Mouse (Mus musculus): ENCODE measurements around the gene Med24. TPM values are rescaled to one million over a fixed set of nuclear protein-coding genes. Genes with fewer than 3 reads are reported as not detected.
"Not testable (repeated sequence)": the region's sequence is repeated elsewhere in the genome, so short reads cannot be mapped to it uniquely, and the experiment has no call there.

The Med24 gene
- polyA plus RNA-seq, 1 experiment from 2014 or later, result 52.3 TPM

- Histone ChIP-seq H3K4me2 (ENCODE audit: low read depth, low read length) (no peak overlapping the region), H3K27me3 (ENCODE audit: control insufficient read depth, insufficient read depth, low read length) (no peaks in the 10 kb centered on the region), H3K36me3 (ENCODE audit: control insufficient read depth, insufficient read depth, low read length) (peaks cover 41% of the 10 kb centered on the region), H3K4me1 (ENCODE audit: control insufficient read depth, insufficient read depth, low read length) (no peaks in the 10 kb centered on the region), H3K27ac (ENCODE audit: low read depth, low read length) (no peak overlapping the region), H3K9ac (replicated peaks; ENCODE audit: low read depth, low read length) (no peak overlapping the region), H3K4me3 (ENCODE audit: low read depth, low read length) (no peak overlapping the region), H3K9me3 (ENCODE audit: control insufficient read depth, low read length) (no peaks in the 10 kb centered on the region)
- no peak for ATAC-seq (ENCODE audit: low read depth)
- WGBS, result 18% methylated on average over 13 of the region's 13 CpGs
Measured at GRCm38 (mm10) chr11:98717904-98718303, 11.3 kb downstream of the Med24 start.

- H3K4me2 ChIP-seq (ENCODE audit: low read depth, low read length), result no peak overlapping the region
- peaks cover 47% of the 10 kb centered on the region for H3K36me3 ChIP-seq (ENCODE audit: control insufficient read depth, insufficient read depth, low read length)
- H3K9me3 ChIP-seq (ENCODE audit: control insufficient read depth, low read length), result no peaks in the 10 kb centered on the region
- no peak overlapping the region for H3K9ac ChIP-seq (replicated peaks; ENCODE audit: low read depth, low read length)
- no peaks in the 10 kb centered on the region for H3K27me3 ChIP-seq (ENCODE audit: control insufficient read depth, insufficient read depth, low read length)
- H3K27ac ChIP-seq (ENCODE audit: low read depth, low read length), result no peak overlapping the region
- no peak for ATAC-seq (ENCODE audit: low read depth)
- H3K4me1 ChIP-seq (ENCODE audit: control insufficient read depth, insufficient read depth, low read length), result no peaks in the 10 kb centered on the region
- WGBS, result 90% methylated on average over 9 of the region's 9 CpGs
- H3K4me3 ChIP-seq (ENCODE audit: low read depth, low read length), result no peak overlapping the region
Measured at GRCm38 (mm10) chr11:98715946-98716345, 13.3 kb downstream of the Med24 start.

GRCm38 (mm10) chr11:98713703-98714102 lies 15.5 kb downstream of the Med24 start:
- Histone ChIP-seq H3K9me3 (ENCODE audit: control insufficient read depth, low read length) (no peaks in the 10 kb centered on the region), H3K4me1 (ENCODE audit: control insufficient read depth, insufficient read depth, low read length) (no peaks in the 10 kb centered on the region), H3K4me2 (ENCODE audit: low read depth, low read length) (no peak overlapping the region), H3K36me3 (ENCODE audit: control insufficient read depth, insufficient read depth, low read length) (peaks cover 60% of the 10 kb centered on the region), H3K27ac (ENCODE audit: low read depth, low read length) (no peak overlapping the region), H3K4me3 (ENCODE audit: low read depth, low read length) (no peak overlapping the region), H3K27me3 (ENCODE audit: control insufficient read depth, insufficient read depth, low read length) (no peaks in the 10 kb centered on the region), H3K9ac (replicated peaks; ENCODE audit: low read depth, low read length) (no peak overlapping the region)
- ATAC-seq (ENCODE audit: low read depth), result no peak
- 88% methylated on average over 12 of the region's 12 CpGs for WGBS

GRCm38 (mm10) chr11:98712009-98712408 lies 17.2 kb downstream of the Med24 start:
- 86% methylated on average over 6 of the region's 6 CpGs for WGBS
- H3K4me2 ChIP-seq (ENCODE audit: low read depth, low read length); H3K27me3 ChIP-seq (ENCODE audit: control insufficient read depth, insufficient read depth, low read length); ATAC-seq (ENCODE audit: low read depth); H3K4me3 ChIP-seq (ENCODE audit: low read depth, low read length); H3K27ac ChIP-seq (ENCODE audit: low read depth, low read length); H3K9me3 ChIP-seq (ENCODE audit: control insufficient read depth, low read length); H3K9ac ChIP-seq (replicated peaks; ENCODE audit: low read depth, low read length); H3K4me1 ChIP-seq (ENCODE audit: control insufficient read depth, insufficient read depth, low read length): not testable (repeated sequence)
- peaks cover 54% of the 10 kb centered on the region for H3K36me3 ChIP-seq (ENCODE audit: control insufficient read depth, insufficient read depth, low read length)

GRCm38 (mm10) chr11:98711046-98711434 lies 18.2 kb downstream of the Med24 start:
- no peaks in the 10 kb centered on the region for H3K4me1 ChIP-seq (ENCODE audit: control insufficient read depth, insufficient read depth, low read length)
- no peaks in the 10 kb centered on the region for H3K9me3 ChIP-seq (ENCODE audit: control insufficient read depth, low read length)
- H3K4me3 ChIP-seq (ENCODE audit: low read depth, low read length), result no peak overlapping the region
- H3K9ac ChIP-seq (replicated peaks; ENCODE audit: low read depth, low read length), result no peak overlapping the region
- H3K27ac ChIP-seq (ENCODE audit: low read depth, low read length), result no peak overlapping the region
- 90% methylated on average over 4 of the region's 4 CpGs for WGBS
- H3K36me3 ChIP-seq (ENCODE audit: control insufficient read depth, insufficient read depth, low read length), result peaks cover 57% of the 10 kb centered on the region
- H3K4me2 ChIP-seq (ENCODE audit: low read depth, low read length), result no peak overlapping the region
- no peaks in the 10 kb centered on the region for H3K27me3 ChIP-seq (ENCODE audit: control insufficient read depth, insufficient read depth, low read length)
- no peak for ATAC-seq (ENCODE audit: low read depth)

- no peaks in the 10 kb centered on the region for H3K4me1 ChIP-seq (ENCODE audit: control insufficient read depth, insufficient read depth, low read length)
- H3K9ac ChIP-seq (replicated peaks; ENCODE audit: low read depth, low read length), result no peak overlapping the region
- peaks cover 59% of the 10 kb centered on the region for H3K36me3 ChIP-seq (ENCODE audit: control insufficient read depth, insufficient read depth, low read length)
- H3K4me2 ChIP-seq (ENCODE audit: low read depth, low read length), result no peak overlapping the region
- H3K9me3 ChIP-seq (ENCODE audit: control insufficient read depth, low read length), result no peaks in the 10 kb centered on the region
- H3K27me3 ChIP-seq (ENCODE audit: control insufficient read depth, insufficient read depth, low read length), result no peaks in the 10 kb centered on the region
- WGBS, result 55% methylated on average over 12 of the region's 12 CpGs
- no peak for ATAC-seq (ENCODE audit: low read depth)
- H3K4me3 ChIP-seq (ENCODE audit: low read depth, low read length), result no peak overlapping the region
- no peak overlapping the region for H3K27ac ChIP-seq (ENCODE audit: low read depth, low read length)
Measured at GRCm38 (mm10) chr11:98710416-98711045, 18.7 kb downstream of the Med24 start.

GRCm38 (mm10) chr11:98709001-98709741 lies 20.1 kb downstream of the Med24 start:
- no peaks in the 10 kb centered on the region for H3K9me3 ChIP-seq (ENCODE audit: control insufficient read depth, low read length)
- no peak for ATAC-seq (ENCODE audit: low read depth)
- H3K4me3 ChIP-seq (ENCODE audit: low read depth, low read length), result no peak overlapping the region
- no peak overlapping the region for H3K27ac ChIP-seq (ENCODE audit: low read depth, low read length)
- H3K36me3 ChIP-seq (ENCODE audit: control insufficient read depth, insufficient read depth, low read length), result peaks cover 56% of the 10 kb centered on the region
- no peaks in the 10 kb centered on the region for H3K27me3 ChIP-seq (ENCODE audit: control insufficient read depth, insufficient read depth, low read length)
- WGBS, result 79% methylated on average over 26 of the region's 26 CpGs
- no peak overlapping the region for H3K4me2 ChIP-seq (ENCODE audit: low read depth, low read length)
- H3K9ac ChIP-seq (replicated peaks; ENCODE audit: low read depth, low read length), result no peak overlapping the region
- H3K4me1 ChIP-seq (ENCODE audit: control insufficient read depth, insufficient read depth, low read length), result no peaks in the 10 kb centered on the region

- no peak for ATAC-seq (ENCODE audit: low read depth)
- Histone ChIP-seq H3K27me3 (ENCODE audit: control insufficient read depth, insufficient read depth, low read length) (no peaks in the 10 kb centered on the region), H3K4me2 (ENCODE audit: low read depth, low read length) (no peak overlapping the region), H3K9ac (replicated peaks; ENCODE audit: low read depth, low read length) (no peak overlapping the region), H3K9me3 (ENCODE audit: control insufficient read depth, low read length) (no peaks in the 10 kb centered on the region), H3K4me3 (ENCODE audit: low read depth, low read length) (no peak overlapping the region), H3K36me3 (ENCODE audit: control insufficient read depth, insufficient read depth, low read length) (peaks cover 49% of the 10 kb centered on the region), H3K27ac (ENCODE audit: low read depth, low read length) (no peak overlapping the region), H3K4me1 (ENCODE audit: control insufficient read depth, insufficient read depth, low read length) (no peaks in the 10 kb centered on the region)
- 90% methylated on average over 19 of the region's 19 CpGs for WGBS
Measured at GRCm38 (mm10) chr11:98708282-98708956, 20.8 kb downstream of the Med24 start.

All from neural tube, embryonic 14.5 days (tissue).